Mouse (Mus musculus) CD4-positive, CD25-positive, alpha-beta regulatory T cell, adult 2 months (primary cell): ENCODE results near the gene Sulf2.

Experiments used
- DNase-seq: peaks from one replicate; pipeline ENCODE4 v3.0.0-alpha.2; 2012; ENCODE audit warnings: low read depth, low spot score

The Sulf2 gene

DNA sequence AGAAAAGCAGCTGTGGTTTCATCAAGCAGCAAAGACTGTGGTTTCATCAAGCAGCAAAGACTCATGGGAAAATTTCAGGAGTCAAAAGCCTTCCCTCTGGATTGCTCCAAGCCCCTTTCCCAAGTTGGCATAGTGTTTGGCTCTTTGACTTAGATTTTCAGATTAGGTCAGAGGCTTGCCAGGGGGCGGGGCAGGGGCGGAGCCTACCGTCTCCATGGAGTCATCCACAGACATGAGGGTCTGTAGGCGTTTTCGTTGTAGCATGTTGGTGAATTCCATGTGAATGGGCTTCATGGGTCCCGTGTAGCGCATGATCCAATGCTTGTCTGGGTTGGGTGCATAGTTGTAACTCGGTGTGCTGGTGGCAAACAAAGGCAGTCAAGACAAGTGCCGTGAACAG, 66.5 kb downstream of the Sulf2 start:
- no peak for DNase-seq

DNA sequence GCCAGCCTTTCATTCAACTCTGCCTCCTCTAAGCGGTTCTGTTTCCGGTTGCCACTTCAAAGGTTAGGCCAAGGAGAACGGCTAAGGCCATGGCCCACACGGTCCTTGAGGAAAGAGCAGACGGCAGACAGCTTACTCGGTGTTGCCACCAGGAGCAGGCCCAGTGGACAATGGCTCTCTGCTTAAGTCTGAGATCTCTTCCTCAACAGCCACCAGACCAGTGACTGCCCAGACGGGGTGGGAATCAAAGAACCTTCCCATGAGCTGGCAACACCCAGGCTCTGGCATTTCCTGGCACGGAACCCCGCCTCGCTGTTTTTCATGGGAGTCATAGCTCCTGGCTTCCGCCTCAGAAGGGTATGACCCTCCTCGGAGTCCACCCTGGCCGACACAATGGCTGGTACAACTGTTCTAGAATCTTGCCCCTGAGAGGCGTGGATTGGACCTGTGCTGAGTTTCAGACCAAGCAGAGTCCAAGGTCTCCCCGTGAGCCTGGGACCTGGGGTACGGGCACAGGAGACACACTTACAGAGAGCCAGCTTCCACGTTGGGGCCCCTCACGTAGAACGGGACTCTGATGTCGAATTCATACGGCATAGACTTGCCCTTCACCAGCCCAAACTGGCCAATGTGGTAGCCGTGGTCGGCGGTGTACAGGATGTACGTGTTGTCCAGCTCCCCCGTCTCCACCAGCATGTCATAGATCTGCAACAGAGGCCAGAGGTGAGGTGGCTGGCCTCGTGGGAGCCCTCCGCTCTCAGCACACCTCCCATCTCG, 68.8 kb downstream of the Sulf2 start:
- no peak for DNase-seq

DNA sequence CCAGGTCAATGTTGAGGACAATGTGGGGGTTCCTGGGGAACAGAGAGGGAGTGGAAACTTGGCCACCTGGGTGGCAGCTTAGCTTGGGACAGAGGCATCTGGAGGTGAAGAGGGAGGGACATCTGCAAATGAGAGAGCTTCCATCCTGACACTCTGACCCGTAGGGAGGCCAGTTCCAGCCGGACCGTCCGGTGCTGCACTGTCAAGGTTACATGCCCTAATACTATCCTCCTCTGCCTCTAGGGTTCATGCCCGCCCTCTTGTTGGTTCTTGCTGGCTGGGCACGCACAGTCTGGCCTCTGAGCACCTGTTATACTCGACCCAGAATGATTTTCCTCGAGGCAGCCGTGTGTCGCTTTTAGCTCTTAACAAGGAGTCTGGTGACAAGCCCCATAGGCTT, 69.7 kb downstream of the Sulf2 start:
- DNase-seq = no peak

DNA sequence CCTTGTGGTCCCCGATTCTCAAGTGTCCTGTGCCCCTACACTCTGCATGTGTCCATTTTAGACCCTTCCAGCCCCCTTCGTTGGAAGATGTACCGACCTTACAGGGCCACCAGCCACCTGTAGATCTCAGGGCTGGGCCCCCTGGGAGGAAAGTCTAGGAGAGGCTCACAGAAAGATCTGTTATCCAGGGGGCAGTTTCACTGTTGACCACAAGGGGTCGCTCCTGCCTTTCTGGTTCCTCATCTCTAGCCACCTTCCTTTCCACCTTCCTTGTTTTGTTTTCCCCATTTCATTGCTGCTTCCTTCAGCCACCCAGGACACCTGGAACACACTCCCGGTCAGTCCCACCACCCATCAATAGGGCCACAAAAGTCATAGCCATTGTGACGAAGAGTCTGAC, 70.5 kb downstream of the Sulf2 start:
- DNase-seq = peak; percentile 62

DNA sequence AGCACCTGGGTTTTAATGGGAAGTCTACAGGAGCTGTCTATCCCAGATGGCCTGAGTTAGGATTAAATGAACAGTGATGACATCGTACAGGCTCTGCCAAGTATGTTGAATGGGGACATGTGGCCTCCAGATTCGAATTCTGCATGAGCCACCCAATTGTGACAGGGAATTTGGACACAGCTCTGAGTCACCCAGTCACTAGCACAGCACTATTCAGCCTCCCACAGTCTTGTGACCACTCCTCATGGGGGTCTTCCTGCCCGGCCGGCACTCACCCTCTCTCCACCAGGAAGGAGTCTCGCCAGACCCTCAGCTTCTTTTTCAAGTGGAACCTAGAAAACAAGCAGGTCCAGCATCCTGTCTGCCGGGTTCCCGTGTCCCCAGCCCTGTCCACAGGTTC, 71.4 kb downstream of the Sulf2 start:
- DNase-seq = no peak

DNA sequence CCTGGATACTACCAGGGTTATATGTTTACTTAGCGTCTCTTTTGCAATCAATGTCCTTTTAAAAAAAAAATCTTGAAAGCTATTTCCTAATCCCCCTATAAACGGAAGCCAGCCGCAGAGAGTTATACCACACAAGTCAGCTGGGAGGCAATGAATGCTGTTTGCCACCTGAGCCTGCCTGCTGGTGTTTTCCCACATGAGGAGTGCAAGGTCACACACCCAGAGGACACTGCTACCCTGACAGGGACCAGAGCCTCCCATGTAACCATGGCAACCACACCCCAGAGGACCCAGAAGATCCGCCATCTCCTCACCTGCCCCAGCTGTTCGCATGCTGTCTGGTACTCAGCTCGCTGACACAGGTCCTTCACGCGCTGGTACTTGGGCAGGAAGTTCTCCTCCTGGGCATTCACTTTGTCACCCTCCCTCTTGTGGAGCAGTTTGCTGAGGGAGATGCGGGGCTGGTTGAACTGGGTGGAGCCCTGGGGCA, 71.9 kb downstream of the Sulf2 start:
- DNase-seq = no peak

DNA sequence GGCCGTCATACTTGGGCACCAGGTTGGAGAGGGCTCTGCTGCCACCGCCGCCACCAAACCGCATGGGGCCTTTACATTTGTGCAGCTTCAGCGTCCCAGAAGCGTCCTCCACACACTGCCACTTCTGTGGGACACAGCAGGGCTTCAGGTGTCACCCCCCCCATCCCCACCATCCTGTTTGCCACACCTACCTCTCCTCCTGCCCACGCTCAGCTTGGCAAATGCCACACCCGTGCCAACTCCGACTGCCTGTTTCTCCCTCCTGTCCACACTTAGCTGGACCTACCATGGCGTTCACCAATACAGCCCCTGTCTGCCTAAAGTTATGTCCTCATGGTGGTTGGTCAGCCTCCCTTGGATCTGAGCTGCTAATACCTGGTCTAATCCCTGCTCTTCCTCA, 72.8 kb downstream of the Sulf2 start:
- DNase-seq = no peak

DNA sequence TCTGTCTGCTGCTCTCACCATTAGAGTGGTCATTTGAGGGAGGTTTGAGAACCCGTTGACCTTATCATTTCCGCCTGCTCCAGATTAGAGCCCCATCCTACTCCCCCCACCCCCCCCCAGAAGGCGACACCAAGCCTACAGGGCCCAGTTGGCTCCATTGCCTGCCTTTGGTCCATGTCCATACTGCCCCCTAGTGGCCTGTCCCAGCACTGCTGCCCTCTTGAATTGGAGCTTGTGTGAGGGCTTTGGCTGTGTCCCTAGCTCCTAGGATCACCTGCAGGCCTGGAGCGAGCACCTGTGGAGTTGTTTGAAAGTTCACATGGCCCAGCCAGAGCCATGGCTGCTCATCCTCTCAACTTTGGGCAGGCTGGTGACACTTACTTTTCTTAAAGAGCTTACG, 73.3 kb downstream of the Sulf2 start:
- peak; percentile 88 for DNase-seq

DNA sequence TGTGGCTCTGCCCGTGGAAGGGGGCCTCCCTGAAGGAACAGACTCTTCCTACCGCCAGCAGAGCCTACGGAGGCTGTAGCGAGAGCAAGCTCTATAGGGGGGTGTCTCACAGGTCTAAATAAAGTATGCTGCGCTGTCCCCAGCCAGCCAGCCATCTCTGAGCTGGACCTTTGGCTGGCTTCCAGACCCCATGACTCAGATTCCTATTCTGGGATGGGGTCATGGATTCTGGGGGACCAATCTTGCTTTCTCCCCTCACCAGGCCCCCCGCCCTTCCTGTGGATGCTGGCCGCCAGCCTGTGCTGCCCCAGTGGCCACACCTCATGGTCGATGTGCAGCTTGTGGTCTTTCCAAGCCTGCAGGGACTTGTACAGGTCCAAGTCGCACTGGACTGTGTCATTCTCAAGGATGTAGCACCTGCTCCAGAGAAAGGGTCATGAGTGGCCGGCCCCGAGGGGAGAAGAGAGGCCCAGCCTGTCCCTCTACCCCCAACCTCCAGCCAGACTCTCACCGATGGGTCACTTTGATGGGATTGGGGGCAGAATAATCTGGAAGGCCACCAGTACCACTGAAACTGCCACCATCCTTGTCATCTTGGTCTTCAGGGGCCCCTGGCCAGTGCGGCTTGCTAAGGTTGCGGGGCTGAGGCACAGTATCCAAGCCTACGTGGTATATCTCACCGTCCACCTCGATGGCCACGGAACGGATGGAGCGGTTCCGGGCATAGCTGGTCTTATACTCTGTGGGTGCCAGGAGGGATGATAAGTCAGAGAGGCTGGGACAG, 74.3 kb downstream of the Sulf2 start:
- no peak for DNase-seq

DNA sequence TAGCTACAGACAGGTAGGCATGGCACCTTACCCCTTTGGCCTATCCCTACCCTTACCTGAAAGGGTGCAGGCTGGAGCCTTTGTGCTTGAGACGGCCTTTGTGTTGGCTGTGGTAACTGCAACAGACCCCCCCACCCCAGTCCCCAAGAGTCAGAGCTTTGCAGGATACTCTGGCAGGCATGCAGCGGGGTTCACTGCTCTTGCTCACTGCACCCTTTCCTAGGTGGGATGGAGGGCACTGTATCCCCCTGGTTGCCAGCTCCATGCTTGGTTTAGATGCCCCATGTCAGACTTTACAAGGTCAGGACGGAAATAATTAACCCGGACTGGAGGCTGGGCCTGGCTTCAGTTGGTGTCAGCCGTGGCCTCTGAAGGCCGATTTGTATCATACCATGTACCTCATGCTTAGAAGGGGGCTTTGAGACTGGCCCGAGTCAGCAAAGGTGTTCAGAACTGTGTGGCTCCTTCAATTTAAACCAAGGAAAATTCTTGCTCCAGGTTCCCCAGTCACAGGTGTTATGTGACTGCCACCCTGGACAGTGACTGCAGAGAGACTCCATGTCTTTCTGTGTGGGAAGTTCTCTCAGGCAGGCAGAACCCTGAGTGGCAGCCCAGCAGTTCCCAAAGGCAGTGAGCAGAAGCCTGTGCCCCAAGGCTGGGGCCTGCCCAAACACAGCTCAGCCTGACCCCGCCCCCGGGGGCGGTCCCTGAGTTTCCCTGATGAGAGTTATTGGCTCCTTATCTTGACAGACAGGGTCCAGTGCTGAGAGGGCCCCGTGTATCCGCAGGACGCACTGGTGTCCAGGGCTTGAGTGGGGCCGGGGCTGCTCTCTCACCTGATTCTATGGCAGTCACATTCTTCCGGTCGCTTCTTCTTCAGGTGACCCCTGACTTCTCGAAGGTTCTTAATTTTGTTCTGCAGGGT, 75.2 kb downstream of the Sulf2 start:
- no peak for DNase-seq

DNA sequence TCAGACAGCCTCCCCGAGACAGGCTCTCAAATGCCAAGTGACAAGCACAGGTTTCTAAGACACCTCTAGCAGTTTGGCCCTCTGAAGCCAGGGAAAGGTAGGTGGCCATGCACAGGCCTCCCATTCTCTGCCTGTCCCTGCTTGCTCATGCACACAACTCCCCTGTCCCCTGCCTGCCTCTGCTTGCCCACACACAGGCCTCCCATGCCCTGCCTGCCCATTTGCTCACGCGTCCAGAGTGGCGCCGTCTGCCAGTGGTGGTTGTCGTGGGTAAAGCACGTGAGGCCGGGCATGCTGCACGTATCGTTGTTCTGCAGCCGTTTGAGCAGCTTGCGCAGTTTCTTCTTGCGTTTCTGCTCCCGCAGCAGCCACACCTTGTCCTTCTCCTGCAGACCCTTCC, 76.2 kb downstream of the Sulf2 start:
- no peak for DNase-seq

DNA sequence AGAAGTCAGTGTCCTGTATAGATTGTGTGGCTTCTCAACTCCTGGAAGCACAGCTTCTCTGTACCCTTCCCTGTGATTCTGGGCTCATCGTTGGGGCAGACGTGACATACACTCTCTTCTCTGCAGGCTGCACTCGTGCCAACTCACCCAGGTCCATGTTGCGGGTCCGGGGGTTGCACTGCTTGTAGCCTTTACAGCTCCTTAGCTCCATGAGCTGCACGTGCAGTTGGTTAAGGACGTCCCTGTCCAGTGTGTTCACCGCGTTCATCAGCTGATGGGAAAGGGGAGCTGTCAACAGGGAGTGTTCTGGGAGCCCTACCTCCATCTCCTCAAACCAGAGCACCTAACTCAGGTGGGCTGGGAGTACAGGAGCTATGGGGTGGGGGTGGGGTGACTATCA, 78.1 kb downstream of the Sulf2 start:
- no peak for DNase-seq

DNA sequence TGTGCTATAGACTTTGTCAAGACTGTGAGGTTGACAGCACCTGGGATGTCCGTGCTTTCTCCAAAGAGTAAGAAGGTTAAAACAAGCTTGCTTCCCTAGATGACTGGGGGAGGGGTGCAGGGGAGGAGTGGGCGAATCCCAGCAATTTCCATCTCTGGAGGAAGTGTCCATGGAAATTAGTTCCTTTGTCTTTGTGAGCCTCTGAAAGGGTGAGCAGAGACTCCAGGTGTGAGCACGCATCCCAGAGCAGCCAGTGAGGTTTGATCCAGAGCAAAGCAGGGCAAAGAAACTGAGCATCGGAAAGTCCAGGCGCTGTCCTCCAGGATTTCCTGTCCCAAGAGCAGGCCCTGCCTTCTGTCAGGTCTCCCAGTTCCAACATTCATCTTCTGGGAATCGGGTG, 81.1 kb downstream of the Sulf2 start:
- no peak for DNase-seq

DNA sequence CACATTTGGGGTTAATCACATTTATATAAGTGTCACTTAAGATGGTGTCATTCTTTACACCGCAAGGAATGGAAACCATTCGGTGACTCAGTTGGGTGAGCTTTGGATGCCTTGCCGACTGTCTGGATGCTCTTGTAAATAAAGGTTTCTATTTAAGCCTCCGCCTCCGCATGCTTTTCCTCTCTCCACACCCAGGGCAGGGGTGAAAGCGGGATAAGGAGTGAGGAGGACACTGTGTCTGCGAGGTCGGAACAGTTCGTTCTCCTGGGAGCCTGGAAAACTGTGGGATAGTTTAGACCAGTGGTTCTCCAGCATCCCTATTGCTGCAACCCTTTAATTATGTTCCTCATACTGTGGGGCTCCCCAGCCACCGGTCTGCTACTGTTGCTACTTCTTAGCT, 82.4 kb downstream of the Sulf2 start:
- DNase-seq = no peak

DNA sequence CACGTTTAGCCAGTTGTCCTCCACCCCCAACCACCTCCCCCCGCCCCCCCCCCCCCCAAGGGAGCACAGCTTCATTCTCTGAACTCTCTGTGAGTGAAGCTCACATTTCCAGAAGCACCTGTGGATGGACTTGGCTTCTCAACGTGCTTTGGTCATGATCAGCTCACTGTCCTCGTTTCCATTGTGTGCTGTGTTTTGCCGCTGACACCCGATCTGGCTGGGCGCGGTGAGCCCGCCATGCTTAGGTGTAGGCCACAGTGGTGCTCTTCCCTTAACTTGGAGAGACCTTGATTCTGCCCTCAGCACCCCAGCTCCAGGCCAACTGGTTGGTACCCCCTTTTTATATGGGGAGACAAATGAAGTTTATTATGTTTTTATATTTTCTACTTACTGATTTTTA, 83.6 kb downstream of the Sulf2 start:
- DNase-seq = no peak

DNA sequence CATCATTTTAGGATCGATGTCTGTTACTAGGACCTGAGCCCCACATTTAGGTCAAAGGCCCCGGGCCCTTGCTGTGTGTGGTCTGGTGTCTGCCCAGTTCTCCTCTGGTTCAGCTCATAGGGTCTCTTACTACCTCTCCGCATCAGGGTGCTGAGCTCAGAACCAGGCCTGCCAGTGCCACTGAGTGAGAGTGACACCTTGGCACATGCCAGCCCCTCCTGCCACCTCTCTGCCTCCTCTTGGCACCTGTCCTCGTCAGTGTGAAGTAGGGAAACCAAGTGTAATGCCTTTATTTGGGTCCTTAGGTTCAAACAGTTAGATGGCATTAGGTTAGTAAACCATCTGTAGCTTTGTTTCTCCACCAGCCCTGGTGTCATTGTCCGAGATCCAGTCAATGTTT, 84.0 kb downstream of the Sulf2 start:
- no peak for DNase-seq

DNA sequence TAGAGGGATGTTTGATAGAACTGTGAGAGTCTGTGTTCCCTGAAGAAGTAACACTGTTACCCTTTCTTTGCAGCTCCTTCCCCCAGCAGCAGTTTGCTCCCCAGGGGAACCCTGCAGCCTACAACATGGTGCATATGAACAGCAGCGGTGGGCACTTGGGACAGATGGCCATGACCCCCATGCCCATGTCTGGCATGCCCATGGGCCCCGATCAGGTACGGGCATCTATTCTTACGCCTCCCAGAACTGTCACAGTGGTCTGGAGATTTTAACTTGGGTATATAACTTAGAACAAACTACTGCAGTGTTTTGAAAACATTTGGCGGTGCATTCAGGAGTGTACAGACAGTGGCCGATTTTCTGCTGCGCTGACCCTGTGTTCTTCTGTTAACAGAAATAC, 85.7 kb downstream of the Sulf2 start:
- DNase-seq = no peak

DNA sequence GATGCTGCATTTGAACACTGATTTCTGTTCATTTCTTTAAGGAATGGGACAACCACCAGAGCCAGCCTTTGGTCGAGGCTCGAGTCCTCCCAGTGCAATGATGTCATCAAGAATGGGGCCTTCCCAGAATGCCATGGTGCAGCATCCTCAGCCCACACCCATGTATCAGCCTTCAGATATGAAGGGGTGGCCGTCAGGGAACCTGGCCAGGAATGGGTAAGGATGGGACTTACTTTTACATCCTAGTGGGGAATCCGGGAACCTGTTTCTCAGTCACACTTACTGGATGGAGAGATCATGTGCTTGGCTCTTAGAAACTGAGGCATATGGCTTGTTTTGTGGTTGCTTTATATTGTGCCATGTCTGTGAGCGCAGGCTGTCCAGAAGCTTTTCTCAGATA, 86.3 kb downstream of the Sulf2 start:
- no peak for DNase-seq

DNA sequence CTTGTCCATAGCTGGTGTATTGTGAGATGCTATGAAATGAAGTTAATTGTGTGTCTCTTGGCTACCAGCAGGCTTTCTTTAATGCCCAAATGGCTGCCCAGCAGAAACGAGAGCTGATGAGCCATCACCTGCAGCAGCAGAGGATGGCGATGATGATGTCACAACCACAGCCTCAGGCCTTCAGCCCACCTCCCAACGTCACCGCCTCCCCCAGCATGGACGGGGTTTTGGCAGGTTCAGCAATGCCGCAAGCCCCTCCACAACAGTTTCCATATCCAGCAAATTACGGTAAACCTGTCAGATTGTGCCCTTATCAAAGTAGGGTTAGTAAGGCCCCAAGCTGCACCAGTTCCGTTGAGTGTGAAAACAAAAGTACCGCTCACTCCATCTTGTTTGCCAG, 87.2 kb downstream of the Sulf2 start:
- DNase-seq = no peak

DNA sequence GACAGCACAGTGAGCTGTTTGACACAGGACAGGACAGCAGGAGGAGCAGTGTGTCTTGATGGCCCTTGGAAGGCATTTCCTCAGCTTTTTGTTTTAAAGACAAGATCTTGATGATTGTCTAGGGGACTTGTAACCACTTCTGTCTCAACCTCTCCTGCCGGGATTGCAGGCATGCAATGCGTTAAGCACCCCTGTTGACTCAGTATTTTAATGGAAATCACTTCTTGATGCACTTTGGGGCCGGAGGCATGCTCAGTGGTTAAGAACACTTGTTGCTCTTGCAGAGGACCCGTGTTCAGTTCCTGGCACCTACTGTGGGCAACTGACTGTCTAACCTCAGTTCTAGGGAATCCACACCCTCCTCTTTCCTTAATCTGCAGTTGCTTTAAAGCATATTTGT, 89.0 kb downstream of the Sulf2 start:
- DNase-seq = no peak

DNA sequence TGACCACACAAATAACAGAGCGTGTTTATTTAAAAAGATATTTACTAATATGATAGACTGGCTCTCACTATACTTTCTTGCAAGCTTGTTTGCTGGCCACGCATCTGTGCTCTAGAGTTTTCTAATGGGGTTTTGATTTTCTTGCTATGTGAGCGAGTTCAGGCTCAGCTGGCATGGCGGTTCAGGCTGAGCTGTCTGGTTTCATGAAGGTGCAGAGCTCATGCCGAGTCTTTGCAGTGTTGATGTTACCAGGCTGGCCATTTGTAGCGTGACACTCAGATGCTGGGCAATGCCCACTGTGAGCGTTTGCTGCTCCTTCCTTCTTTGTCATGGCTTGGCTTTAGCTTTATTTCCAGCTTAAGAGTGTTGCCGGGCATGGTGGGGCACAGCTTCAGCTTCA, 93.0 kb downstream of the Sulf2 start:
- no peak for DNase-seq

DNA sequence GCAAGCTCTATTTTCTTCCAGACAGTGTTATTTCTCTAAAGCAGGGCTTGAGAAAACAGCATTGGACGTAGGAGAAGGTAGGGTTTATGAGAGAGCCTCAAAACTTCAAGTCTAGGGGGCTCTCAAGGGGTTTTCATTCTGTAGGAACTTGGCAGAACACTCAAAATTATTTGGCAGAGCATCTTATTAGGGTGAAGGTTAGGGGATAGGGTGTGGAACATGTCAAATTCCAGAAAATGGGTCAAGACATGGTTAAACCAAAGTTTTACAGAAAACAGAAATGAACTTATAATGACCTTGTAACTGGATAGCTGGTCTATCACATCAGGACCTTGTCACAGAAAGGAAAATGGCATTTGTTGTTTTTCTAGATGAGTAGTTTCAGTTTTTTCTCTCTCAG, 93.5 kb downstream of the Sulf2 start:
- DNase-seq = no peak
